Mouse (Mus musculus): Measurements from ENCODE around the gene Kcnd1. TPM values are rescaled to one million over a fixed set of nuclear protein-coding genes. Genes with fewer than 3 reads are reported as not detected.
A peak's percentile ranks its signal among the peaks of the same experiment; 100 is the strongest.

Kcnd1 gene
- total and polyA plus RNA-seq, 2 experiments, result 0.11 TPM; not detected in 1

DNA sequence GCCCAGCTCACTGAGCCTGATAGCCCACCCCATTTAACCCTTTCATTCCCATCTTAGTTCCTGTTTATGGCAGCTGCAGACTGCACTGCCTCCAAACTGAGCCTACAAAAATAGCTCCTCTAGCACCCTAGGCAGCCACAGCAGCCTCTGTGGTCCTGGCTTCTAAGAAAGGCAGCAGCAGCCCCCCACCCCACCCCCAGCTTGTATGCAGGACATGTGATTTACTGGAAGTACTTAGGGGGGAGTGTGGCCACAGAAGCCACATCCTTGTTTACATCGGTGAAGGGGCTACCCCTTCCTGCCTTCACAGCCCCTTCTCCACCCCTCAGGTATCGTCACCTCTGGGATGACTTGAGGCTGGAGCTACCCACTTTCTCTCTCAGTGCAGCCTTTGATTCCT, 43.3 kb downstream of the Kcnd1 start:
- no peak for DNase-seq (ENCODE audit: extremely low read depth, low read depth, low spot score)
- H3K27ac ChIP-seq (replicated peaks; ENCODE audit: insufficient read depth, low read depth, low read length), result no peak overlapping the region
- TF ChIP-seq POLR2A (IDR thresholded peaks at IDR 0.05; ENCODE audit: extremely low read depth, insufficient read depth, low read length), result no peak
- no peak for TF ChIP-seq CTCF (IDR thresholded peaks at IDR 0.05; ENCODE audit: low read depth, low read length)
- 78% methylated on average over 2 of the region's 2 CpGs for WGBS
- H3K36me3 ChIP-seq (ENCODE audit: control insufficient read depth, insufficient read depth, low read length), result peaks cover 6% of the 10 kb centered on the region
- H3K9ac ChIP-seq (ENCODE audit: low read depth, low read length), result no peak overlapping the region
- no peaks in the 10 kb centered on the region for H3K27me3 ChIP-seq (ENCODE audit: control insufficient read depth, insufficient read depth, low read length)
- H3K4me1 ChIP-seq (ENCODE audit: control insufficient read depth, insufficient read depth, low read length), result no peaks in the 10 kb centered on the region
- no peak overlapping the region for H3K4me3 ChIP-seq (ENCODE audit: insufficient read depth, low read depth, low read length)
- no peaks in the 10 kb centered on the region; the same call in 1 of the 2 replicates for H3K79me2 ChIP-seq (ENCODE audit: control insufficient read depth, insufficient read depth, low read length)

DNA sequence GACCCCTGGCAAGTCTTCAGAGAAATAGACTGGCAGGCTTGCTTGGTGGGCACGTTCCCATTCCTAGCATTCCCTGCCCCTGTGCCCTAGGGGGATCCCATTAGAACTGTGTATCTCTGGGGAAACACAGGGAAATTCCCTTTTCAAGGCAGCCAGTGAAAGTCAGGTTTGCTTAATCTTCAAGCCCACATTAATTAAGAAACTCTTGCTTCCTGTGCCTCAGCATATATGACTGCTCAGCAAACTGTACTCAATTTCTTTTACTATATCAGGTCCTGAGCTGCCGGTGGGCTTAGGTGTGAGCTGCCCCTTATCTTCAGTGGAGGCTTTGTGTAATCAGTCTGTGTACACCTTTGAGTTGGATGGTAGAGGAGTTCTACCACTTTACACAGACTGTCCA, 43.7 kb downstream of the Kcnd1 start:
- Histone ChIP-seq H3K27ac (replicated peaks; ENCODE audit: insufficient read depth, low read depth, low read length) (no peak overlapping the region), H3K27me3 (ENCODE audit: control insufficient read depth, insufficient read depth, low read length) (no peaks in the 10 kb centered on the region), H3K79me2 (ENCODE audit: control insufficient read depth, insufficient read depth, low read length) (no peaks in the 10 kb centered on the region; the same call in 1 of the 2 replicates), H3K36me3 (ENCODE audit: control insufficient read depth, insufficient read depth, low read length) (peaks cover 6% of the 10 kb centered on the region), H3K9ac (ENCODE audit: low read depth, low read length) (no peak overlapping the region), H3K4me1 (ENCODE audit: control insufficient read depth, insufficient read depth, low read length) (no peaks in the 10 kb centered on the region), H3K4me3 (ENCODE audit: insufficient read depth, low read depth, low read length) (no peak overlapping the region)
- WGBS, result 52% methylated on average over 2 of the region's 2 CpGs
- DNase-seq (ENCODE audit: extremely low read depth, low read depth, low spot score), result no peak
- TF ChIP-seq POLR2A (IDR thresholded peaks at IDR 0.05; ENCODE audit: extremely low read depth, insufficient read depth, low read length), result no peak
- no peak for TF ChIP-seq CTCF (IDR thresholded peaks at IDR 0.05; ENCODE audit: low read depth, low read length)

DNA sequence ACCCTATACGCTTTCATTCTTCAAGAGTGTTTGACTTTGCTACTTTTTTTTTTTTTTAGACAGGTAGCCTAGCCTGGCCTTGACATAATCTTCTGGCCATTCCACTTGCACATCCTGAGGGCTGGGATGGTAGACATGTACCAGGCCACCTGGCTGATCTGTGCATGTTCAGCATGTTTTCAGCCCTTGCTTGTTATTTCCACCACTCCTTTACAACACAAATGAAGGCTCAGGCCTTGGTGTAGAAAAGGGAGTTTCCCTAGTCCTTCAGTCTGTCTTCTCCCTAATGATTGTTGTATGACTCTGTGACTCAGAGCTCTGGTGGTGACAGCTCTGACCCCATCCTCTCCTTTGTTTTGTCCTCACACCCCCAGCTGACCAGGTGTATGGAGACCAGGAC, 45.1 kb downstream of the Kcnd1 start:
- Histone ChIP-seq H3K4me1 (ENCODE audit: control insufficient read depth, insufficient read depth, low read length) (no peaks in the 10 kb centered on the region), H3K27me3 (ENCODE audit: control insufficient read depth, insufficient read depth, low read length) (no peaks in the 10 kb centered on the region), H3K4me3 (ENCODE audit: insufficient read depth, low read depth, low read length) (no peak overlapping the region), H3K27ac (replicated peaks; ENCODE audit: insufficient read depth, low read depth, low read length) (no peak overlapping the region), H3K9ac (ENCODE audit: low read depth, low read length) (no peak overlapping the region), H3K79me2 (ENCODE audit: control insufficient read depth, insufficient read depth, low read length) (no peaks in the 10 kb centered on the region; the same call in 1 of the 2 replicates), H3K36me3 (ENCODE audit: control insufficient read depth, insufficient read depth, low read length) (peaks cover 9% of the 10 kb centered on the region)
- DNase-seq (ENCODE audit: extremely low read depth, low read depth, low spot score), result no peak
- TF ChIP-seq POLR2A (IDR thresholded peaks at IDR 0.05; ENCODE audit: extremely low read depth, insufficient read depth, low read length) (no peak), CTCF (IDR thresholded peaks at IDR 0.05; ENCODE audit: low read depth, low read length) (no peak)
- WGBS, result 100% methylated on average over 1 of the region's 1 CpGs

DNA sequence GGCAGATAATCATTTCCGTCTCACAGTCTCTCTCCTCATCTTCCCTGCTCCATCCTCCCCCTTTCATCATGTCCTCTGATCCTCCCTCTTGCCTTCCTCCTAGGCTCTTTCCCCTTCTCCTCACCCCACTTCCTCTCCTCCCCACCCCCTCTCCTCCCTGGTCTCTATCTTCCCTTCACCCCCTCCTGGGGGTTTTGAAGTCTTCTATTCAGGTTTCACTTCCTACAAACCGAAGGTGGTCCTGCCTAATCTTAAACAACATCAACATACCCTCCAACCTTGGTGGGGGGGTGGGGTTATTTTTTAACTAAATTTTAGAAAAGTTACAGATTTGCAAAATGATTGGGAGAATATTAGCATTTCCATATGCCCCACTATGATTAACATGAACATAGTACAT, 46.4 kb downstream of the Kcnd1 start:
- TF ChIP-seq CTCF (IDR thresholded peaks at IDR 0.05; ENCODE audit: low read depth, low read length) (no peak), POLR2A (IDR thresholded peaks at IDR 0.05; ENCODE audit: extremely low read depth, insufficient read depth, low read length) (no peak)
- no peak overlapping the region for H3K9ac ChIP-seq (ENCODE audit: low read depth, low read length)
- peaks cover 16% of the 10 kb centered on the region for H3K36me3 ChIP-seq (ENCODE audit: control insufficient read depth, insufficient read depth, low read length)
- no peaks in the 10 kb centered on the region; the same call in 1 of the 2 replicates for H3K79me2 ChIP-seq (ENCODE audit: control insufficient read depth, insufficient read depth, low read length)
- H3K27ac ChIP-seq (replicated peaks; ENCODE audit: insufficient read depth, low read depth, low read length), result no peak overlapping the region
- no peak for DNase-seq (ENCODE audit: extremely low read depth, low read depth, low spot score)
- 78% methylated on average over 2 of the region's 2 CpGs for WGBS
- no peak overlapping the region for H3K4me3 ChIP-seq (ENCODE audit: insufficient read depth, low read depth, low read length)
- no peaks in the 10 kb centered on the region for H3K4me1 ChIP-seq (ENCODE audit: control insufficient read depth, insufficient read depth, low read length)
- no peaks in the 10 kb centered on the region for H3K27me3 ChIP-seq (ENCODE audit: control insufficient read depth, insufficient read depth, low read length)

DNA sequence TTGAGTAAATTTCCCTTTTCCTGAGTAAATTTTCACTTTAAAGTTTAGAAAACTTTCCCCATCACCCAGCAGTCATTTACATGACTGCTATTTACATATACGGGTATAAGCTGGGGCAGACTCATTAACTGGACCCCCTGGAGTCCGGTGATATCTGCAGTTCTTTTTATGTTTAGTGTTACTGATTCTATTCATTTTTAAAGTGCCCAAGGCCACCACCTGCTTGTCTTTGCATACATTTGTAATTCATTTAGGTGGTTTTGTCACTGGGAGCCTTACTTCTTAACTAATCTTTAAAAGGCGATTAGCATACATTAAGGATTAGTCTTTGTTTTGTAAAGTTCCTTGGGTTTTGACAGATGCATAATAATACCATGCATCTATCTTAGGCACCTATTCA, 47.7 kb downstream of the Kcnd1 start:
- Histone ChIP-seq H3K79me2 (ENCODE audit: control insufficient read depth, insufficient read depth, low read length) (no peaks in the 10 kb centered on the region), H3K4me3 (ENCODE audit: insufficient read depth, low read depth, low read length) (no peak overlapping the region), H3K9ac (ENCODE audit: low read depth, low read length) (no peak overlapping the region), H3K36me3 (ENCODE audit: control insufficient read depth, insufficient read depth, low read length) (peaks cover 16% of the 10 kb centered on the region), H3K27ac (replicated peaks; ENCODE audit: insufficient read depth, low read depth, low read length) (no peak overlapping the region), H3K4me1 (ENCODE audit: control insufficient read depth, insufficient read depth, low read length) (no peaks in the 10 kb centered on the region), H3K27me3 (ENCODE audit: control insufficient read depth, insufficient read depth, low read length) (no peaks in the 10 kb centered on the region)
- DNase-seq (ENCODE audit: extremely low read depth, low read depth, low spot score), result no peak
- TF ChIP-seq CTCF (IDR thresholded peaks at IDR 0.05; ENCODE audit: low read depth, low read length), result no peak
- TF ChIP-seq POLR2A (IDR thresholded peaks at IDR 0.05; ENCODE audit: extremely low read depth, insufficient read depth, low read length), result no peak
- WGBS, result 77% methylated on average over 3 of the region's 3 CpGs

DNA sequence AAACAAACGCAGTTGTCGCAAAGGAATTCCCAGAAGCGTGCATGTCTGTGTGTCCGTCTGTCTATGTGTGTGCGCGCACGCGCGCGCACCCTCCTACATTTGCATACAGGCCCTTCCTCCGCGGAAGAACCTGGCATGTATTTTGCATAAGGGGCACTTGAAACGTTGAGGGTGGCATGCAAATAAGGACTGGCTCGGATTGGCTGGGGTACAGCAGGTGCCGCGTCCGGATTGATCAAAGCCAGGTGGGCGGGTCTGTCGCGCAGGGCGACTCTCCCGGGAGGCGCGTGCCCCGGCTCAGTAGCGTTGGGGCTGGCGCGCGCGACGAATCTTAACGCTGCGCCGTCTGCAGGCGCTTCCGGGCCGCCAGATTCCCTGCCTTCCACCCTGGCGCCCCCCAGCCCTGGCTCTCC, 55.9 kb downstream of the Kcnd1 start, which contains the start of gene Pim2:
Pim2 (plus strand) TSS at position 256 of the 413 bp plus-strand sequence.
- Histone ChIP-seq H3K9ac (ENCODE audit: low read depth, low read length) (peak within 1 kb of the TSS; percentile 68), H3K79me2 (ENCODE audit: control insufficient read depth, insufficient read depth, low read length) (no peaks in the 10 kb centered on the region), H3K36me3 (ENCODE audit: control insufficient read depth, insufficient read depth, low read length) (peaks cover 3% of the 10 kb centered on the region; the same call in 1 of the 2 replicates), H3K27me3 (ENCODE audit: control insufficient read depth, insufficient read depth, low read length) (no peaks in the 10 kb centered on the region), H3K4me1 (ENCODE audit: control insufficient read depth, insufficient read depth, low read length) (no peaks in the 10 kb centered on the region), H3K27ac (replicated peaks; ENCODE audit: insufficient read depth, low read depth, low read length) (peak within 1 kb of the TSS; percentile 38), H3K4me3 (ENCODE audit: insufficient read depth, low read depth, low read length) (peak within 1 kb of the TSS; percentile 62; the same call in 1 of the 2 replicates)
- WGBS, result under 1% methylated on average over 14 of the region's 38 CpGs
- peak; percentile 89 for DNase-seq (ENCODE audit: extremely low read depth, low read depth, low spot score)
- TF ChIP-seq CTCF (IDR thresholded peaks at IDR 0.05; ENCODE audit: low read depth, low read length) (no peak), POLR2A (IDR thresholded peaks at IDR 0.05; ENCODE audit: extremely low read depth, insufficient read depth, low read length) (no peak)
